Mouse (Mus musculus) G1E-ER4 (cell line): ENCODE results near the gene Bco2. TPM values are rescaled to one million over a fixed set of nuclear protein-coding genes. Genes with fewer than 3 reads are reported as not detected.

Experiments used
- GATA1 ChIP-seq: IDR thresholded peaks from one replicate; pipeline ENCODE4 v1.8.0; 2012; ENCODE audit warnings: low read length, inconsistent platforms
- polyA plus RNA-seq: library from polyadenylated mRNA; stranded (reverse); fragments of >175 nt; gene quantifications from 2 replicates; pipeline ENCODE4 v1.2.3, GENCODE M21; 2012

Gene Bco2
- polyA plus RNA-seq, 1 experiment: not detected

DNA sequence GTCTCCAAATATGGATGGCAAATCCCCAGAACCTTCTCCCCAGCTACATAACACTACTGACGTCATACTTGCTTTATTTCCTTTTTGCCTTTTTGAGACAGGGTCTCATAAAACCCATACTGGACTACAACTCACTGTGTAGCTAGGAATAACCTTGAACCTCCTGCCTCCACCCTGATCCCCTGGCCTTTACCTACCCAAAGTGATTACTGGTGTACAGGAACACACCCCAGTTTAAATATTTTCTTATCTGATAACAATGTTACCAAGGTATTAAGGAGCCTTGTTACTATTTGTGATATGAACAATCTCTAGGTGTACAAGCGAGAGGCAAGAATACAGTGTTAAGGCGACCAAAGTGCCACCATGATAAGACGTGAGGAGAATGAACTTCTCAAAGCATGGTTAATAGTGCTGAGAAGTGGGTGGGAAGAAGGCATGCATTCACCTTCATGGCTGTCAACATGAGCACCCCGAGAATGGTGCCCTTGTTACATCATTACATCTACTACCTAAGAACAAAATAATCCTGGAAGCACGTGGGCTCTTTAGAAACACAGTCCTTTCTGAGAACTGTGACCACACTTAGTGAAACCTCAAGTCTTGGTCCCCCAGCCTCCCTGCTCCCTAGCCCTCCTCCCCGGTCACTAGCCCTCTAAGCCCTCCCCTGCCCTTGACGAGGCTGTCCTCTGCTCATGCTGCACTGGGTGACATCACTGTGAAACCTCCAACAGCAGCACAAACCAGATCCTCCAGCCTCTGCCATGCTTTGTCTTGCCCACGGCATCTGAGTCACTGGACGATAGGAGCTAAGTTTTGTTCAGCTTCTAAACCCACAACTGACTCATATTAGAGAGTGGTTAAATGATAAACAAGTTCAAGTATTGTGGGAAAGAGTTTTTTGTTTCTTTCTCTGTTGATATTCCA lies 14.9 kb upstream of the Bco2 start:
- TF ChIP-seq GATA1: no peak

- no peak for TF ChIP-seq GATA1
Observed at GRCm38 (mm10) chr9:50567881-50568280, 12.9 kb upstream of the Bco2 start.

- TF ChIP-seq GATA1: no peak
Observed at GRCm38 (mm10) chr9:50567372-50567771, 12.4 kb upstream of the Bco2 start.

GRCm38 (mm10) chr9:50565940-50566339 lies 11.0 kb upstream of the Bco2 start:
- no peak for TF ChIP-seq GATA1

GRCm38 (mm10) chr9:50565173-50565572 lies 10.2 kb upstream of the Bco2 start:
- no peak for TF ChIP-seq GATA1

GRCm38 (mm10) chr9:50561918-50562360 lies 7.0 kb upstream of the Bco2 start:
- TF ChIP-seq GATA1: no peak

GRCm38 (mm10) chr9:50561145-50561917 lies 6.3 kb upstream of the Bco2 start, which contains the start of gene Tex12:
TSS of gene Tex12 (minus strand) at chr9:50561325.
- no peak for TF ChIP-seq GATA1

DNA sequence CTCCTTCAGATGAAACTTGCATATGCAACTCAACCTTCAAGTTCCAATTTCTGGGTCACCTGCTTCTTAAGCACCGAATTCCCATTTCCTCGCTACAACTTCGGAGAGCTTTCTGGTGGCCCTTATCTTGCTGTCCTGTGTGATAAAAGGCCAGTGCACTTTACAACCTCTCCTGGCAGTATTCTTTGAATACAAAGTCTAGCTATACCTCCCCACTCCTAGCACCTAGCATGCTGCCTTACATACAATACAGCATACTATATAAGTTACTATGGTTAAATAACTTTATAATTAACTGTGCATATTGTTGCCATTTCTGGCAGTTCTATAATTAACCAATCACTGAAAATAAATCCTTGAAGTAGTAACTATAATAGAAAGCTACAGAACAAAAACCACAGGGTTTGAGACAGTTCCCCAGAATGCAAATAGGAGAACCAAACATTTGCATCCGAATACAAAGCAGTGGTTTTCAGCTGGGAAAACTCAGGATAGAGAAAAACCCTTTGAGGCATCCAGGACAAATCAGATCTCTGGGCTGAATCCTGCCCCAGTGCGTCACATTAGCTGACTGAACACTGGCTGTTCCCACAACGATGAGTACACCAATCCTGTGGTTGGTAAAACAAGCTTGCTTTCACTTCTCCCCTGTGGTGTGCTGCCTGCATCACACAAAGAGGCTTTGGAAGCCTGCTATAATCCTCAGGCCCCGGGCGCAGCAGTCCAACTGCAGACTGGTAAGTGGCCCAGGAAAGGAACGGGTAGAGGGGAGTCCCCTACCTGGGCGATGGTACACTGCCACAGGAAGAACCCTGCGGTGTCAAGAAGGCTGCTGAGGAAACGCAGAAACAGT lies 514 bp downstream of the Bco2 start, which contains the start of gene Il18:
Il18 (plus strand) TSS at position 587 of the 853 bp plus-strand sequence.
- TF ChIP-seq GATA1: no peak

DNA sequence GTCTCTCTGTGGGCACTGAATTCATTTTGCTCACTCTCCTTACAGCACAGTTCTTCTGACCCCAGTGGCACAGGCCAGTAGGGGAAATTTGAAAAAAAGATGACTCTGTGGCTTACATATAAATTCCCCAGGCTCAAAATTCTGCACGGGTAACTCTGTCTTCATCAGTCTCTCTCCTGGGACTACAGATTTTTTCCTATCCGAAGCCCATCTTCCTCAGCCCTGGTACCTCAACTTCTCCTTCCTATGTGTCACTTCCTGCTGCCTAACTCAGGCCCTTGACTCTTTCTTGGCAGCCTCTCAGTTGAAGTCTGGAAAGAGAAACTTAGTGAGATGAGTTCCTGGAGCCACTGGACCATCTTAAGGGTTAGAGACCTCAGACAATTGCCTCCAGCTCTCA lies 1.4 kb downstream of the Bco2 start:
- no peak for TF ChIP-seq GATA1

DNA sequence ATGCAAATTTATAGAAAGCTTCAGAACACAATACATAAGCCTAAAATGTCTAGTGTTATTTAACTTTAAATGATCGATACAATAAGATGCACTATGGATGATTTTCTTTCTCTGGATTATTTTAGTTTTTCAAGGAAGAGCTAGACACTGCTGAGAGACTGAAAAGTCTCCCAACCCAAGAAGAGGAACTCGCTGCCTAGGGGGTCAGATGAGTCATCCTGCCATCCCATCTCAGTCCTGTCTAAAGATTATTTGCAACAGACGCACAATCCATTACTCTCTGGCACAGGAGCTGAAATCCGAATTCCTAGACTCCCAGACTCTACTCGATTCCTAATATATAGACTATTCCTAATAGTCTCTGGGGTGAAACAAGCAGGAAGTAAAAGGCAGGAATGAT lies 2.8 kb downstream of the Bco2 start:
- no peak for TF ChIP-seq GATA1

- TF ChIP-seq GATA1: no peak
Observed at GRCm38 (mm10) chr9:50548936-50549335, 6.0 kb downstream of the Bco2 start.

DNA sequence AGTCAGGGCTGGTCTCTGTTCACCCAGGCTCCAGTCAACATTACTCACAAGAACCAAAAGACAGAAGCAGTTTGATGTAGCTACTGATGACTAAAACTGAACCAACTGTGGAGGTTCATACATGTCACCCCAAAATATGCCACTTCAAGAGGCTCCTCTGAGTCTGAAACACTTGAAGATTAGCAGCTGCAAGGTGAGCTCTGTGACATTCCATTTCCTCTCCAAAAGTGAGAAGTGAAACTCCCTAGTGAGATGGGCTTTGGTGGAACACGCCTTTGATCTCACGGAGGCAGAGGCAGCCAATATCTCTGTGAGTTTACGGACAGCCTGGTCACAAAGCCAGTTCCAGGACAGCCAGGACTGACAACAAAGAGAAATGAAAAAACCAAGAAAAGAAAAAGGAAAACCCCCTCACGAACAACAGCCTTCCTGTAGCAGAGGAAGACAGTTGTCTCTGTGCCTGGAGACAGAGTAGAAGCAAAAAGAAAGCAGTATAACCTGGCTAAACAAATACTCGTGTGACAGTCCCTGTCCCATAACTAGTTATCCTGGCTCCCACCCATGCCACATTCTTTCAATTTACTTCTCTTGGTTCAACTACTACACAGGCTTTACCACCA lies 7.0 kb downstream of the Bco2 start:
- TF ChIP-seq GATA1: no peak

- no peak for TF ChIP-seq GATA1
Observed at GRCm38 (mm10) chr9:50542401-50542800, 12.6 kb downstream of the Bco2 start.

- no peak for TF ChIP-seq GATA1
Observed at GRCm38 (mm10) chr9:50540170-50540569, 14.8 kb downstream of the Bco2 start.

DNA sequence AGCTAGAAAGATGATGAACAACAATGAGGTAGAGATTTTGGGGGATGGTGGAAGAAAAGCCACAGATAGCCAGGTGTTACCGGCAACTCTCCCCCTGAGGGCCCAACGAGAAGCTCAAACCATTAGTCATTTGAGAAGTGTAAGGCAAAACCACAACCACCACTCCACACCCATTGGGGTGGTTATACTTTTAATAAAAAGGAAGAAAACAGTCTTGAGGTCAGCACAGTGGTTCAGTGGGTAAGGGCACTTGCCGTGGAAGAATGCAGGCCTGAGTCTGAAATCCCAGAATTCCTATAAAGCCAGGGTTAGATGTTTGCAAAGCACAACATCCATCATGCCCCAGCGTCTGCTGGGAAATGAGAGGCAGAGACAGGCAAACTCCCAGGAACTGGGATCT lies 17.7 kb downstream of the Bco2 start:
- no peak for TF ChIP-seq GATA1
